Mouse (Mus musculus): ENCODE results near the gene Aspscr1. TPM values are rescaled to one million over a fixed set of nuclear protein-coding genes. Genes with fewer than 3 reads are reported as not detected.

Aspscr1 gene
- polyA plus RNA-seq, 1 experiment from 2014 or later, result 151 TPM

- no peaks in the 10 kb centered on the region for H3K27me3 ChIP-seq (replicated peaks; ENCODE audit: low read depth, poor library complexity, severe bottlenecking)
- H3K27ac ChIP-seq (replicated peaks), result no peak overlapping the region
- H3K9me3 ChIP-seq, result no peaks in the 10 kb centered on the region
- H3K4me3 ChIP-seq, result no peak overlapping the region
- no peak for DNase-seq (ENCODE audit: low spot score)
- 77% methylated on average over 7 of the region's 7 CpGs for WGBS
- no peaks in the 10 kb centered on the region for H3K36me3 ChIP-seq (replicated peaks)
- no peaks in the 10 kb centered on the region for H3K4me1 ChIP-seq
Observed at GRCm38 (mm10) chr11:120744121-120744701, 71.4 kb downstream of the Aspscr1 start.

GRCm38 (mm10) chr11:120747974-120748373, 75.2 kb downstream of the Aspscr1 start:
- Histone ChIP-seq H3K27me3 (replicated peaks; ENCODE audit: low read depth, poor library complexity, severe bottlenecking) (0 out of 2 replicates have a peak, but pooled peaks cover 4% of the 10 kb centered on the region), H3K36me3 (replicated peaks) (no peaks in the 10 kb centered on the region), H3K27ac (replicated peaks) (no peak overlapping the region), H3K9me3 (no peaks in the 10 kb centered on the region), H3K4me1 (no peaks in the 10 kb centered on the region), H3K4me3 (no peak overlapping the region)
- 76% methylated on average over 4 of the region's 4 CpGs for WGBS
- DNase-seq (ENCODE audit: low spot score), result no peak

GRCm38 (mm10) chr11:120749430-120749829, 76.7 kb downstream of the Aspscr1 start:
- Histone ChIP-seq H3K36me3 (replicated peaks) (no peaks in the 10 kb centered on the region), H3K27ac (replicated peaks) (no peak overlapping the region), H3K4me3 (no peak overlapping the region), H3K9me3 (no peaks in the 10 kb centered on the region), H3K27me3 (replicated peaks; ENCODE audit: low read depth, poor library complexity, severe bottlenecking) (0 out of 2 replicates have a peak, but pooled peaks cover 4% of the 10 kb centered on the region), H3K4me1 (no peaks in the 10 kb centered on the region)
- DNase-seq (ENCODE audit: low spot score), result no peak
- 62% methylated on average over 8 of the region's 8 CpGs for WGBS

GRCm38 (mm10) chr11:120751606-120752005, 78.8 kb downstream of the Aspscr1 start:
- Histone ChIP-seq H3K4me1 (no peaks in the 10 kb centered on the region), H3K27me3 (replicated peaks; ENCODE audit: low read depth, poor library complexity, severe bottlenecking) (0 out of 2 replicates have a peak, but pooled peaks cover 4% of the 10 kb centered on the region), H3K36me3 (replicated peaks) (no peaks in the 10 kb centered on the region), H3K4me3 (no peak overlapping the region), H3K27ac (replicated peaks) (no peak overlapping the region), H3K9me3 (peaks cover 3% of the 10 kb centered on the region)
- DNase-seq (ENCODE audit: low spot score), result no peak
- WGBS, result 69% methylated on average over 4 of the region's 4 CpGs

Small RNAs within 50 kb of the gene (microRNA-seq; reads per million reads assigned to microRNA genes)
- gene Mir6936, result 1.8 reads per million

Other genes with a start within 250 kb of the Aspscr1 start
- 45.3 and 51.9 TPM in 2 replicates for gene Nploc4, start 235.3 kb upstream of the Aspscr1 start, polyA plus RNA-seq (2016; fragmentation: Nextera tagmentation; extraction: Ambion mirVana)
- 0.69 and 1.5 TPM in 2 replicates for gene Tspan10, start 230.3 kb upstream of the Aspscr1 start, polyA plus RNA-seq (2016; fragmentation: Nextera tagmentation; extraction: Ambion mirVana)
- 0.44 and 0.67 TPM in 2 replicates for gene Pde6g, start 219.5 kb upstream of the Aspscr1 start, polyA plus RNA-seq (2016; fragmentation: Nextera tagmentation; extraction: Ambion mirVana)
- 8.5 and 12.8 TPM in 2 replicates for gene Oxld1, start 214.9 kb upstream of the Aspscr1 start, polyA plus RNA-seq (2016; fragmentation: Nextera tagmentation; extraction: Ambion mirVana)
- gene Ccdc137, start 214.9 kb upstream of the Aspscr1 start, polyA plus RNA-seq (2016; fragmentation: Nextera tagmentation; extraction: Ambion mirVana), result 49.6 and 50.7 TPM in 2 replicates
- 55.9 and 66.9 TPM in 2 replicates for gene Arl16, start 205.4 kb upstream of the Aspscr1 start, polyA plus RNA-seq (2016; fragmentation: Nextera tagmentation; extraction: Ambion mirVana)
- gene Mrpl12, start 188.4 kb upstream of the Aspscr1 start, polyA plus RNA-seq (2016; fragmentation: Nextera tagmentation; extraction: Ambion mirVana), result 206 and 216 TPM in 2 replicates
- 68.6 and 69.4 TPM in 2 replicates for gene Slc25a10, start 181.1 kb upstream of the Aspscr1 start, polyA plus RNA-seq (2016; fragmentation: Nextera tagmentation; extraction: Ambion mirVana)
- 0.33 and 0.62 TPM in 2 replicates for gene Gcgr, start 142.3 kb upstream of the Aspscr1 start, polyA plus RNA-seq (2016; fragmentation: Nextera tagmentation; extraction: Ambion mirVana)
- gene Mcrip1, start 123.2 kb upstream of the Aspscr1 start, polyA plus RNA-seq (2016; fragmentation: Nextera tagmentation; extraction: Ambion mirVana), result 201 and 221 TPM in 2 replicates
- not detected in 2 replicates for gene Ppp1r27, start 121.8 kb upstream of the Aspscr1 start, polyA plus RNA-seq (2016; fragmentation: Nextera tagmentation; extraction: Ambion mirVana)
- 556 and 565 TPM in 2 replicates for gene P4hb, start 99.7 kb upstream of the Aspscr1 start, polyA plus RNA-seq (2016; fragmentation: Nextera tagmentation; extraction: Ambion mirVana)
- gene Arhgdia, start 91.3 kb upstream of the Aspscr1 start, polyA plus RNA-seq (2016; fragmentation: Nextera tagmentation; extraction: Ambion mirVana), result 735 and 777 TPM in 2 replicates
- gene Alyref, start 74.6 kb upstream of the Aspscr1 start, polyA plus RNA-seq (2016; fragmentation: Nextera tagmentation; extraction: Ambion mirVana), result 620 and 640 TPM in 2 replicates
- gene Anapc11, start 74.6 kb upstream of the Aspscr1 start, polyA plus RNA-seq (2016; fragmentation: Nextera tagmentation; extraction: Ambion mirVana), result 192 and 198 TPM in 2 replicates
- gene Npb, start 64.5 kb upstream of the Aspscr1 start, polyA plus RNA-seq (2016; fragmentation: Nextera tagmentation; extraction: Ambion mirVana), result not detected in 2 replicates
- 142 and 145 TPM in 2 replicates for gene Pcyt2, start 55.0 kb upstream of the Aspscr1 start, polyA plus RNA-seq (2016; fragmentation: Nextera tagmentation; extraction: Ambion mirVana)
- gene Sirt7, start 47.7 kb upstream of the Aspscr1 start, polyA plus RNA-seq (2016; fragmentation: Nextera tagmentation; extraction: Ambion mirVana), result 27.7 and 29.5 TPM in 2 replicates
- gene Mafg, start 39.4 kb upstream of the Aspscr1 start, polyA plus RNA-seq (2016; fragmentation: Nextera tagmentation; extraction: Ambion mirVana), result 24.2 and 25.1 TPM in 2 replicates
- 32.7 and 33.7 TPM in 2 replicates for gene Pycr1, start 29.2 kb upstream of the Aspscr1 start, polyA plus RNA-seq (2016; fragmentation: Nextera tagmentation; extraction: Ambion mirVana)
- not detected in 2 replicates for gene Myadml2, start 24.8 kb upstream of the Aspscr1 start, polyA plus RNA-seq (2016; fragmentation: Nextera tagmentation; extraction: Ambion mirVana)
- 4.4 and 4.8 TPM in 2 replicates for gene Notum, start 11.8 kb upstream of the Aspscr1 start, polyA plus RNA-seq (2016; fragmentation: Nextera tagmentation; extraction: Ambion mirVana)
- gene Cenpx, start 40.8 kb downstream of the Aspscr1 start, polyA plus RNA-seq (2016; fragmentation: Nextera tagmentation; extraction: Ambion mirVana), result 119 and 124 TPM in 2 replicates
- 56.8 and 58.9 TPM in 2 replicates for gene Lrrc45, start 41.0 kb downstream of the Aspscr1 start, polyA plus RNA-seq (2016; fragmentation: Nextera tagmentation; extraction: Ambion mirVana)
- gene Rac3, start 48.5 kb downstream of the Aspscr1 start, polyA plus RNA-seq (2016; fragmentation: Nextera tagmentation; extraction: Ambion mirVana), result 27.2 and 31.2 TPM in 2 replicates
- 12.8 and 16.0 TPM in 2 replicates for gene Dcxr, start 54.3 kb downstream of the Aspscr1 start, polyA plus RNA-seq (2016; fragmentation: Nextera tagmentation; extraction: Ambion mirVana)
- gene Cbr2, start 59.1 kb downstream of the Aspscr1 start, polyA plus RNA-seq (2016; fragmentation: Nextera tagmentation; extraction: Ambion mirVana), result 2.6 and 2.9 TPM in 2 replicates
- 10.5 and 11.6 TPM in 2 replicates for gene Hmga1b, start 89.8 kb downstream of the Aspscr1 start, polyA plus RNA-seq (2016; fragmentation: Nextera tagmentation; extraction: Ambion mirVana)
- gene Rfng, start 111.2 kb downstream of the Aspscr1 start, polyA plus RNA-seq (2016; fragmentation: Nextera tagmentation; extraction: Ambion mirVana), result 40.0 and 42.1 TPM in 2 replicates
- gene Gps1, start 111.3 kb downstream of the Aspscr1 start, polyA plus RNA-seq (2016; fragmentation: Nextera tagmentation; extraction: Ambion mirVana), result 265 and 272 TPM in 2 replicates
- gene Dus1l, start 123.4 kb downstream of the Aspscr1 start, polyA plus RNA-seq (2016; fragmentation: Nextera tagmentation; extraction: Ambion mirVana), result 96.6 and 101 TPM in 2 replicates
- gene Fasn, start 151.6 kb downstream of the Aspscr1 start, polyA plus RNA-seq (2016; fragmentation: Nextera tagmentation; extraction: Ambion mirVana), result 121 and 132 TPM in 2 replicates